Mouse (Mus musculus) bone marrow macrophage, adult 2 months (primary cell): ENCODE measurements at regions not wholly inside any gene's neighbourhood (a gene's known extent, or its start where the extent isn't known, plus 50 kb on each side); places are given as distances from the start of the nearest gene placed in this dataset.

Experiments used
- CTCF ChIP-seq: IDR thresholded peaks from 2 replicates; pipeline ENCODE4 v1.5.1; 2012; ENCODE audit warnings: low read depth, mild to moderate bottlenecking, low read length, moderate library complexity
- POLR2A ChIP-seq: IDR thresholded peaks from 2 replicates; pipeline ENCODE4 v1.6.1; 2012; ENCODE audit warnings: mild to moderate bottlenecking, low read depth, low read length, borderline replicate concordance

GRCm38 (mm10) chr2:166324439-166324838, 169.0 kb upstream of the Sulf2 start:
- TF ChIP-seq POLR2A (no peak), CTCF (no peak)
